Mouse (Mus musculus) limb, embryonic 14.5 days (tissue): Measurements from ENCODE around the gene Bysl. TPM values are rescaled to one million over a fixed set of nuclear protein-coding genes. Genes with fewer than 3 reads are reported as not detected.
"Not testable (repeated sequence)": the region's sequence is repeated elsewhere in the genome, so short reads cannot be mapped to it uniquely, and the experiment has no call there.

ENCODE experiments used
- ATAC-seq: fragments of 200-750 bp; cut with Nextera tagmentation; 2 replicates; pipeline ENCODE4 v1.8.0; 2017; ENCODE audit warnings: low read depth, moderate number of reproducible peaks, moderate TSS enrichment; ENCODE audit not compliant: low FRiP score
- DNase-seq: peaks from one replicate; pipeline ENCODE4 v3.0.0-alpha.2; 2015; ENCODE audit warnings: low spot score
- H3K27ac ChIP-seq: fragments of 300-500 bp; sonication (generic); replicated peaks from 2 replicates; pipeline ENCODE4 v1.5.1; 2014; ENCODE audit warnings: low read depth, mild to moderate bottlenecking, low read length, moderate library complexity, mixed read lengths
- H3K27me3 ChIP-seq: fragments of 300-500 bp; sonication (generic); 2 replicates; pipeline ENCODE4 v1.6.1; 2014; ENCODE audit warnings: low read length, mixed read lengths; ENCODE audit not compliant: control insufficient read depth, insufficient read depth
- H3K36me3 ChIP-seq: fragments of 300-500 bp; sonication (generic); 2 replicates; pipeline ENCODE4 v1.6.1; 2014; ENCODE audit warnings: mild to moderate bottlenecking, low read length, moderate library complexity, mixed read lengths; ENCODE audit not compliant: control insufficient read depth, insufficient read depth
- H3K4me1 ChIP-seq: fragments of 300-500 bp; sonication (generic); 2 replicates; pipeline ENCODE4 v1.6.1; 2014; ENCODE audit warnings: antibody characterized with exemption, low read length, mixed read lengths; ENCODE audit not compliant: control insufficient read depth, insufficient read depth
- H3K4me2 ChIP-seq: fragments of 300-500 bp; sonication (generic); replicated peaks from 2 replicates; pipeline ENCODE4 v1.6.1; 2014; ENCODE audit warnings: low read depth, mild to moderate bottlenecking, low read length, moderate library complexity; ENCODE audit not compliant: severe bottlenecking
- H3K4me3 ChIP-seq: fragments of 300-500 bp; sonication (generic); replicated peaks from 2 replicates; pipeline ENCODE4 v1.5.1; 2014; ENCODE audit warnings: low read length
- H3K9ac ChIP-seq: fragments of 300-500 bp; sonication (generic); 2 replicates; pipeline ENCODE4 v1.6.1; 2014; ENCODE audit warnings: mild to moderate bottlenecking, low read depth, low read length, moderate library complexity; ENCODE audit not compliant: severe bottlenecking
- H3K9me3 ChIP-seq: fragments of 300-500 bp; sonication (generic); 2 replicates; pipeline ENCODE4 v1.6.1; 2016; ENCODE audit warnings: low read length; ENCODE audit not compliant: control insufficient read depth
- POLR2A ChIP-seq: fragments of 200-500 bp; IDR thresholded peaks from 2 replicates; pipeline ENCODE4 v1.8.0; 2012; ENCODE audit warnings: inconsistent platforms, mild to moderate bottlenecking, moderate library complexity, borderline replicate concordance; ENCODE audit not compliant: insufficient read depth, insufficient read length; ENCODE audit errors: extremely low read depth
- WGBS: fragments of 180-500 bp; shearing (Covaris S2); extraction: QIAGEN DNeasy Blood & Tissue Kit; methylation state at CpG from one replicate; pipeline ENCODE4 v1.1.7; 2014; 5-methylcytosine and 5-hydroxymethylcytosine counted together
- polyA plus RNA-seq, 2 experiments: library from polyadenylated mRNA; depleted of rRNA in 1 of 2; stranded (reverse) in 1 of 2; unstranded in 1 of 2; fragments of >200 nt; fragmentation: Nextera tagmentation in 1 of 2; extraction: Ambion mirVana in 1 of 2; gene quantifications; 2 replicates each; pipeline versions ENCODE4 v1.2.1 to v1.2.3; 2012 to 2014

The Bysl gene
- polyA plus RNA-seq, 2 experiments, result 20.4 to 20.6 TPM

DNA sequence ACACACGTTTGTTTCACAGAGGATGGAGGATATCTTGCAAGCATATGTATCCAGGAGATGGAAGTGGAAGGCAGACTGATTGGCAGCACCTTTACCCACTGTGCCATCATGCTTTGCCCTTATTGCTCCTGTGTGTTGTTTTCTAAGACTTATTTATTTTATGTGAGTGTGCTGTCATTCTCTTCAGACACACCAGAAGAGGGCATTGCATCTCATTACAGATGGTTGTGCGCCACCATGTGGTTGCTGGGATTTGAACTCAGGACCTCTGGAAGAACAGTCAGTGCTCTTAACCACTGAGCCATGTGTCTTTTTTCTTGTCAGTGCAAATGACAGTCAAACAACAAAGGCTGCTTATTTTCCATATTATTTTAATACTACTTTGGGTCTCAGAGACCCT is 16.5 kb upstream of the Bysl start:
- ATAC-seq, result no peak
- H3K36me3 ChIP-seq, result peaks cover 31% of the 10 kb centered on the region
- WGBS, result 77% methylated on average over 2 of the region's 2 CpGs

DNA sequence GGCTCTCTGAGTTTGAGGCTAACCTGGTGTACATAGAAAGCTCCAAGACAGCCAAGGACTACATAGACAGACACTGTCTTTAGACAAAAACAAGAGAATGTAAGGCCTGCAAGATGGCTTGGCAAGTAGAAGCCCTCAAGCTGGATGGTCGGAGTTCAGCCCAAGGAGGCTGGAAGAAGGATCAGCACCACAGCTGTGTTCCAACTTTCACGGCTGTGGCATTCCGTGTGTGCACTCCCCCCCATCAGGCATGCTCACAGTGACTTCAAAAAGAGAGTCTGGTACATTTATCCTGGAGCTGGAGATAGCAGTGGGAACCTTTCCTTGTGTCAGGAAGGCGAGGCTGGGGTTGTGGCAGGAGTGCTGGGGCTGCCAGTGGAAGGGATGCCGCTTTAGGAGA is 14.7 kb upstream of the Bysl start:
- WGBS, result 88% methylated on average over 5 of the region's 5 CpGs

More for the DNA sequence above, 16.5 kb upstream of the Bysl start:
- Histone ChIP-seq H3K4me2 (no peak overlapping the region), H3K27me3 (no peaks in the 10 kb centered on the region), H3K4me1 (peaks cover 12% of the 10 kb centered on the region), H3K4me3 (no peak overlapping the region), H3K9me3 (no peaks in the 10 kb centered on the region), H3K27ac (no peak overlapping the region), H3K9ac (no peak overlapping the region)
- no peak for DNase-seq
- no peak for TF ChIP-seq POLR2A

GRCm38 (mm10) chr17:47625088-47625487 is 13.8 kb upstream of the Bysl start:
- Histone ChIP-seq H3K27me3 (no peaks in the 10 kb centered on the region), H3K9me3 (no peaks in the 10 kb centered on the region), H3K36me3 (peaks cover 46% of the 10 kb centered on the region), H3K27ac (no peak overlapping the region), H3K4me1 (no peaks in the 10 kb centered on the region), H3K9ac (no peak overlapping the region), H3K4me3 (no peak overlapping the region), H3K4me2 (no peak overlapping the region)
- ATAC-seq (no peak), DNase-seq (no peak)
- WGBS, result 92% methylated on average over 2 of the region's 2 CpGs
- TF ChIP-seq POLR2A, result no peak

More for the DNA sequence above, 14.7 kb upstream of the Bysl start:
- no peaks in the 10 kb centered on the region for H3K27me3 ChIP-seq
- peaks cover 6% of the 10 kb centered on the region for H3K4me1 ChIP-seq
- H3K9me3 ChIP-seq, result no peaks in the 10 kb centered on the region
- peaks cover 43% of the 10 kb centered on the region for H3K36me3 ChIP-seq
- no peak overlapping the region for H3K4me2 ChIP-seq
- DNase-seq, result no peak
- TF ChIP-seq POLR2A, result no peak
- no peak for ATAC-seq
- no peak overlapping the region for H3K27ac ChIP-seq
- H3K4me3 ChIP-seq, result no peak overlapping the region
- H3K9ac ChIP-seq, result no peak overlapping the region

DNA sequence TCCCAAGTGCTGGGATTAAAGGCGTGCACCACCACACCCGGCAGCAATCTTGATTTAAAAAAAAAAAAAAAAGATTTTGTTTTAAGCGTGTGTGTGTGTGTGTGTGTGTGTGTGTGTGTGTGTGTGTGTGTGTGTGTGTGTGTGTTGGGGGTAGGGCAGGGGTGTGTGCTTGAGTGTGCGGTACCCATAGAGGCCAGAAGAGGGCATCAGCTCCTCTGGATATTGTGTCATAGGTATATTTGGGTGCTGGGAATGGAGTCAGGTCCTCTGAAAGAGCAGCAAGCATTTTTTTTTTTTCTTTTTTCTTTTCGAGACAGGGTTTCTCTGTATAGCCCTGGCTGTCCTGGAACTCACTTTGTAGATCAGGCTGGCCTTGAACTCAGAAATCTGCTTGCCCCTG is 13.3 kb upstream of the Bysl start:
- ATAC-seq, result not testable (repeated sequence)
- H3K36me3 ChIP-seq, result peaks cover 46% of the 10 kb centered on the region

DNA sequence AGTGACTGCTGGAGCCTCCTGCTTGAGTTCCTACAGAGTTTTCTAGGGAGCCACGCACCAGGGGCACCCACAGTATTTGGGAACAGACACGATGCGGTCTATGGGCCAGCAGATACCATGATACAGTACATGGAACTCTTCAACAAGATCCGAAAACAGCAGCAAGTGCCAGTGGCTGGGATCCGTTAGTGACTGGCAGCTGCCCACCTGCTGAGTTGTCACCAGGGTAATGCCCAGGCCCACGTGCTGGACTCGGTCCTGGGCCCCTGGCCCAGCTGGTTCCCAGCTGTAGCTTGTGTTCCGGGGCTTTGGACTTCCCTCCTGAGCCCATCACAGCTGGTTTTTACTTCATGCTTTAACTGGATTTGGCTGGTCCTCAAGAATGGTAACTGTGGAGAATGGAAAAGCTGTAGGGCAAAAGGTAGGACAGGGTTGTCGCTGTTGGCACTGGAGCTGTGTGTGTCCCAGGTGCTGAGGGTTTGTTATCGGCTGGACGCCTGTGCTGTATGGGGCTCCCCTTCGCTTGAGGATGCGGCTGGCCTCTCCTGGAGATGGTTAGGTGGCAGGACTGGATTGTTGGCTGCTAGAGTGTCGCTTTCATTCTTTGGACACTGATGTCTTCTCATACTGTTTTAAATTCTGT is 11.7 kb upstream of the Bysl start:
- H3K9ac ChIP-seq, result no peak overlapping the region
- TF ChIP-seq POLR2A, result no peak
- ATAC-seq (peak; percentile 47; the same call in 1 of the 2 replicates), DNase-seq (no peak)
- 87% methylated on average over 14 of the region's 14 CpGs for WGBS
- no peak overlapping the region for H3K4me2 ChIP-seq
- peaks cover 56% of the 10 kb centered on the region for H3K36me3 ChIP-seq
- no peaks in the 10 kb centered on the region for H3K4me1 ChIP-seq
- no peaks in the 10 kb centered on the region for H3K27me3 ChIP-seq
- no peak overlapping the region for H3K27ac ChIP-seq
- no peak overlapping the region for H3K4me3 ChIP-seq
- no peaks in the 10 kb centered on the region for H3K9me3 ChIP-seq

More for the DNA sequence above, 13.3 kb upstream of the Bysl start:
- not testable (repeated sequence) for H3K27me3 ChIP-seq, H3K9ac ChIP-seq, H3K9me3 ChIP-seq, H3K4me2 ChIP-seq, H3K4me3 ChIP-seq, H3K27ac ChIP-seq, H3K4me1 ChIP-seq, DNase-seq
- 100% methylated on average over 3 of the region's 5 CpGs for WGBS
